Mouse (Mus musculus): ENCODE measurements around the gene Socs2. TPM values are rescaled to one million over a fixed set of nuclear protein-coding genes. Genes with fewer than 3 reads are reported as not detected.
A peak's percentile ranks its signal among the peaks of the same experiment; 100 is the strongest.

Socs2 gene
- polyA plus RNA-seq, 1 experiment, result 75.1 TPM

DNA sequence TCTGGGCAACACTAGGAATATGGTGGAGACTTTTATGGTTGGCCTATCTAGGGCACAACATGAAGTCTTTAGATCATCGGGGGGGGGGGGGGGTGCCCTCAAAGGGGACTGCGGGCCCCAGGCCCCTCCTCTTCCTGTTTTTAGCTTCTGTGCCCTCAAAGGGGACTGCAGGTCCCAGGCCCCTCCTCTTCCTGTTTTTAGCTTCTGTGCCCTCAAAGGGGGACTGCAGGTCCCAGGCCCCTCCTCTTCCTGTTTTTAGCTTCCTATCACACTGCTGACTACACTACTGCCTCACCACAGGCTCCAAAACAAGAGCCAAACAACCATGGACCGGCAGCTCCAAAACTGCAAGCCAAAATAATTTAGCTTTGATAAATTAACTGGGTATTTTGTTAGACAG lies 59.3 kb downstream of the Socs2 start:
- peaks cover 10% of the 10 kb centered on the region for H3K4me1 ChIP-seq (ENCODE audit: control insufficient read depth, insufficient read depth, low read length)
- peak overlapping the region; percentile 40 for H3K9ac ChIP-seq (ENCODE audit: low read depth, poor library complexity, severe bottlenecking)
- no peaks in the 10 kb centered on the region for H3K27me3 ChIP-seq (ENCODE audit: control insufficient read depth, insufficient read depth, low read length, poor library complexity, severe bottlenecking)
- no peaks in the 10 kb centered on the region for H3K9me3 ChIP-seq (replicated peaks; ENCODE audit: control insufficient read depth, insufficient read depth, low read length, poor library complexity, severe bottlenecking)
- TF ChIP-seq EP300 (IDR thresholded peaks at IDR 0.05; ENCODE audit: insufficient read depth, low read depth, low read length), result no peak
- TF ChIP-seq POLR2A (IDR thresholded peaks at IDR 0.05; ENCODE audit: insufficient read depth, low read length), result no peak
- no peak for TF ChIP-seq CTCF (IDR thresholded peaks at IDR 0.05; ENCODE audit: low read depth, low read length)
- no peaks in the 10 kb centered on the region for H3K36me3 ChIP-seq (ENCODE audit: control insufficient read depth, insufficient read depth, low read length, poor library complexity, severe bottlenecking)
- peak overlapping the region; percentile 80; the same call in 1 of the 2 replicates for H3K4me3 ChIP-seq (ENCODE audit: low read depth, low read length)
- peak overlapping the region; percentile 25; the same call in 1 of the 2 replicates for H3K27ac ChIP-seq (ENCODE audit: insufficient read depth, low read length)

GRCm38 (mm10) chr10:95356711-95357110 lies 60.3 kb downstream of the Socs2 start:
- no peaks in the 10 kb centered on the region for H3K36me3 ChIP-seq (ENCODE audit: control insufficient read depth, insufficient read depth, low read length, poor library complexity, severe bottlenecking)
- H3K4me3 ChIP-seq (ENCODE audit: low read depth, low read length), result no peak overlapping the region
- no peaks in the 10 kb centered on the region for H3K9me3 ChIP-seq (replicated peaks; ENCODE audit: control insufficient read depth, insufficient read depth, low read length, poor library complexity, severe bottlenecking)
- H3K4me1 ChIP-seq (ENCODE audit: control insufficient read depth, insufficient read depth, low read length), result peaks cover 10% of the 10 kb centered on the region
- no peaks in the 10 kb centered on the region for H3K27me3 ChIP-seq (ENCODE audit: control insufficient read depth, insufficient read depth, low read length, poor library complexity, severe bottlenecking)
- peak overlapping the region; percentile 56; the same call in 1 of the 2 replicates for H3K27ac ChIP-seq (ENCODE audit: insufficient read depth, low read length)
- TF ChIP-seq CTCF (IDR thresholded peaks at IDR 0.05; ENCODE audit: low read depth, low read length), result no peak
- no peak for TF ChIP-seq EP300 (IDR thresholded peaks at IDR 0.05; ENCODE audit: insufficient read depth, low read depth, low read length)
- no peak for TF ChIP-seq POLR2A (IDR thresholded peaks at IDR 0.05; ENCODE audit: insufficient read depth, low read length)
- no peak overlapping the region for H3K9ac ChIP-seq (ENCODE audit: low read depth, poor library complexity, severe bottlenecking)

GRCm38 (mm10) chr10:95355678-95356268 lies 61.2 kb downstream of the Socs2 start:
- H3K4me3 ChIP-seq (ENCODE audit: low read depth, low read length), result no peak overlapping the region
- peaks cover 10% of the 10 kb centered on the region for H3K4me1 ChIP-seq (ENCODE audit: control insufficient read depth, insufficient read depth, low read length)
- no peak overlapping the region for H3K9ac ChIP-seq (ENCODE audit: low read depth, poor library complexity, severe bottlenecking)
- H3K9me3 ChIP-seq (replicated peaks; ENCODE audit: control insufficient read depth, insufficient read depth, low read length, poor library complexity, severe bottlenecking), result no peaks in the 10 kb centered on the region
- H3K27me3 ChIP-seq (ENCODE audit: control insufficient read depth, insufficient read depth, low read length, poor library complexity, severe bottlenecking), result no peaks in the 10 kb centered on the region
- TF ChIP-seq POLR2A (IDR thresholded peaks at IDR 0.05; ENCODE audit: insufficient read depth, low read length), result no peak
- TF ChIP-seq CTCF (IDR thresholded peaks at IDR 0.05; ENCODE audit: low read depth, low read length), result no peak
- TF ChIP-seq EP300 (IDR thresholded peaks at IDR 0.05; ENCODE audit: insufficient read depth, low read depth, low read length), result no peak
- no peaks in the 10 kb centered on the region for H3K36me3 ChIP-seq (ENCODE audit: control insufficient read depth, insufficient read depth, low read length, poor library complexity, severe bottlenecking)
- peak overlapping the region; percentile 86 for H3K27ac ChIP-seq (ENCODE audit: insufficient read depth, low read length)

DNA sequence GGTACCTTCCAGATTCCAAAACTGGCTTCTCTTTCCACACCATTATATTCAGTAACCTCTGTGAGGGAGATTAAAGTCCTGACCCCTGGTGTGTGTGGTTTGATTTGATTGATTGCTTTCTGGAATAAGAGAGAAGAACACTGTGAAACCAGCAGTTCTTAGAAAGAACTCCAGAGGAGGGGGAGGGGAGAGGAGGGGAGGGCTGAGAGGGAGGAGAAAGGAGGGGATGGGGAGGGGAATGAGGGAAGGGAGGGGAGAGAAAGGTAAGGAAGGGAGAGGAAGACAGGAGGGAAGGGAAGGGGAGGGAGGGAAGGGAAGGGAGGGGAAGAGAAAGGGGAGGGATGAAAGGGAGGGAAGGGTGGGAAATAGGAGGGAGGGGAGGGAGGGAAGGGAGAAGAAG lies 62.3 kb downstream of the Socs2 start:
- Histone ChIP-seq H3K4me1 (ENCODE audit: control insufficient read depth, insufficient read depth, low read length) (peaks cover 10% of the 10 kb centered on the region), H3K9ac (ENCODE audit: low read depth, poor library complexity, severe bottlenecking) (no peak overlapping the region), H3K27me3 (ENCODE audit: control insufficient read depth, insufficient read depth, low read length, poor library complexity, severe bottlenecking) (no peaks in the 10 kb centered on the region), H3K4me3 (ENCODE audit: low read depth, low read length) (no peak overlapping the region), H3K27ac (ENCODE audit: insufficient read depth, low read length) (peak overlapping the region; percentile 95), H3K9me3 (replicated peaks; ENCODE audit: control insufficient read depth, insufficient read depth, low read length, poor library complexity, severe bottlenecking) (no peaks in the 10 kb centered on the region), H3K36me3 (ENCODE audit: control insufficient read depth, insufficient read depth, low read length, poor library complexity, severe bottlenecking) (no peaks in the 10 kb centered on the region)
- TF ChIP-seq CTCF (IDR thresholded peaks at IDR 0.05; ENCODE audit: low read depth, low read length) (no peak), POLR2A (IDR thresholded peaks at IDR 0.05; ENCODE audit: insufficient read depth, low read length) (no peak), EP300 (IDR thresholded peaks at IDR 0.05; ENCODE audit: insufficient read depth, low read depth, low read length) (no peak)

DNA sequence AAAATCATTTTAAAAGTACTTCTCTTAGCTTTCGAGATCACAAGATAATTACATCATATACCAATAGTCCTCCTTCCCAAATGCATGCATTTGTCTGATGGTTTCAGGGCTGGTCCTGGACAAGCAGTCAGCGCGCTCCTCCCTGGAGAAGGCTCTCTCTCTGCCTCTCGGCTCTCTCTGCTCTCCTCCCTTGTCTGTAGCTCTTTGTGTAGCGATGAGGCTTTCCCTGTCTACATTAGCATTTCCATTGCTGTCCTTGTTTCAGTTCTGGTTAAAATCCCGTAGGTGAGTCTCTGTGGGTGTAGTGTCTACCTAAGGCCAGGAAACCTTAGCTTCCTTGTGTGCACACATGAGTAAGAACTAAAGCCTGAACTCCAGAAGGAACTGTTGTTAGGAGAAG lies 62.9 kb downstream of the Socs2 start:
- Histone ChIP-seq H3K4me3 (ENCODE audit: low read depth, low read length) (no peak overlapping the region), H3K27ac (ENCODE audit: insufficient read depth, low read length) (peak overlapping the region; percentile 95), H3K36me3 (ENCODE audit: control insufficient read depth, insufficient read depth, low read length, poor library complexity, severe bottlenecking) (no peaks in the 10 kb centered on the region), H3K4me1 (ENCODE audit: control insufficient read depth, insufficient read depth, low read length) (peaks cover 10% of the 10 kb centered on the region), H3K9ac (ENCODE audit: low read depth, poor library complexity, severe bottlenecking) (no peak overlapping the region), H3K27me3 (ENCODE audit: control insufficient read depth, insufficient read depth, low read length, poor library complexity, severe bottlenecking) (no peaks in the 10 kb centered on the region), H3K9me3 (replicated peaks; ENCODE audit: control insufficient read depth, insufficient read depth, low read length, poor library complexity, severe bottlenecking) (no peaks in the 10 kb centered on the region)
- no peak for TF ChIP-seq CTCF (IDR thresholded peaks at IDR 0.05; ENCODE audit: low read depth, low read length)
- TF ChIP-seq EP300 (IDR thresholded peaks at IDR 0.05; ENCODE audit: insufficient read depth, low read depth, low read length), result peak; percentile 78
- peak; percentile 12 for TF ChIP-seq POLR2A (IDR thresholded peaks at IDR 0.05; ENCODE audit: insufficient read depth, low read length)

DNA sequence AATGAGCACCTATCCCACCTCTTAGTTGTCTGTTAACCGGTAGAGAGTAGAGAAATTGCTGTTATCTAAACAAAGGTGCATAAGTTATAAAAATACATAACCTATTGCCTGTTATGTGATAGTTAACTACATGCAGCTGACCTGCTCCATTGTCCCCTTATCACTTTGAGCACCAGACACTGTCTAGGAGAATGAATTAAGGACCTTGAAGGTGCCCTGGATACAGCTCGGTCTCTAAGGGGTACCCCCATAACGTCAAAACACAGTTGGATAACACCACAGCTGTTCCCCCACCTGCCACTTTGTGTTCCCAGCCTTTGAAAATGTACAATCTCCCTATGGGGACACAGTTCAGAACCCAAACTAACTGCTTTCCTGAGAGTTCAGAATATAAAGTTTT lies 68.5 kb downstream of the Socs2 start:
- Histone ChIP-seq H3K27ac (ENCODE audit: insufficient read depth, low read length) (no peak overlapping the region), H3K4me1 (ENCODE audit: control insufficient read depth, insufficient read depth, low read length) (no peaks in the 10 kb centered on the region), H3K4me3 (ENCODE audit: low read depth, low read length) (no peak overlapping the region), H3K27me3 (ENCODE audit: control insufficient read depth, insufficient read depth, low read length, poor library complexity, severe bottlenecking) (no peaks in the 10 kb centered on the region), H3K9me3 (replicated peaks; ENCODE audit: control insufficient read depth, insufficient read depth, low read length, poor library complexity, severe bottlenecking) (no peaks in the 10 kb centered on the region), H3K36me3 (ENCODE audit: control insufficient read depth, insufficient read depth, low read length, poor library complexity, severe bottlenecking) (no peaks in the 10 kb centered on the region), H3K9ac (ENCODE audit: low read depth, poor library complexity, severe bottlenecking) (no peak overlapping the region)
- TF ChIP-seq POLR2A (IDR thresholded peaks at IDR 0.05; ENCODE audit: insufficient read depth, low read length), result no peak
- TF ChIP-seq EP300 (IDR thresholded peaks at IDR 0.05; ENCODE audit: insufficient read depth, low read depth, low read length), result no peak
- no peak for TF ChIP-seq CTCF (IDR thresholded peaks at IDR 0.05; ENCODE audit: low read depth, low read length)

All from ES-Bruce4 (cell line).